Mouse (Mus musculus) heart, embryonic 11.5 days (tissue): Measurements from ENCODE around the gene Siae. TPM values are rescaled to one million over a fixed set of nuclear protein-coding genes. Genes with fewer than 3 reads are reported as not detected.

Source experiments
- ATAC-seq: fragments of 200-750 bp; cut with Nextera tagmentation; replicated peaks from 2 replicates; pipeline ENCODE4 v1.8.0; 2017; ENCODE audit warnings: moderate library complexity; ENCODE audit not compliant: insufficient number of reproducible peaks, low FRiP score, low TSS enrichment
- H3K27ac ChIP-seq: fragments of 300-500 bp; sonication (generic); 2 replicates; pipeline ENCODE4 v1.5.1; 2014; ENCODE audit warnings: mild to moderate bottlenecking, low read depth, low read length
- H3K27me3 ChIP-seq: fragments of 300-500 bp; sonication (generic); 2 replicates; pipeline ENCODE4 v1.6.1; 2014; ENCODE audit warnings: mild to moderate bottlenecking, low read length, mixed read lengths; ENCODE audit not compliant: control insufficient read depth, insufficient read depth
- H3K36me3 ChIP-seq: fragments of 300-500 bp; sonication (generic); 2 replicates; pipeline ENCODE4 v1.6.1; 2014; ENCODE audit warnings: mild to moderate bottlenecking, low read length, moderate library complexity, mixed read lengths; ENCODE audit not compliant: control insufficient read depth, insufficient read depth
- H3K4me1 ChIP-seq: fragments of 300-500 bp; sonication (generic); 2 replicates; pipeline ENCODE4 v1.6.1; 2014; ENCODE audit warnings: low read length; ENCODE audit not compliant: control insufficient read depth, insufficient read depth
- H3K4me2 ChIP-seq: fragments of 300-500 bp; sonication (generic); 2 replicates; pipeline ENCODE4 v1.6.1; 2014; ENCODE audit warnings: mild to moderate bottlenecking, moderate library complexity
- H3K4me3 ChIP-seq: fragments of 300-500 bp; sonication (generic); 2 replicates; pipeline ENCODE4 v1.5.1; 2014; ENCODE audit warnings: low read depth, low read length
- H3K9ac ChIP-seq: fragments of 300-500 bp; sonication (generic); 2 replicates; pipeline ENCODE4 v1.6.1; 2014; ENCODE audit warnings: mild to moderate bottlenecking, low read depth, low read length, moderate library complexity
- H3K9me3 ChIP-seq: fragments of 300-500 bp; sonication (generic); replicated peaks from 2 replicates; pipeline ENCODE4 v1.6.1; 2016; ENCODE audit warnings: low read length; ENCODE audit not compliant: control insufficient read depth
- WGBS: fragments of 180-500 bp; shearing (Covaris S2); extraction: QIAGEN DNeasy Blood & Tissue Kit; methylation state at CpG from one replicate; pipeline ENCODE4 v1.1.7; 2014; ENCODE audit not compliant: insufficient replicate concordance; 5-methylcytosine and 5-hydroxymethylcytosine counted together
- polyA plus RNA-seq: library from polyadenylated mRNA; unstranded; fragments of >200 nt; fragmentation: Nextera tagmentation; extraction: Ambion mirVana; gene quantifications from 2 replicates; pipeline ENCODE4 v1.2.1, GENCODE M21; 2014

Siae gene
- polyA plus RNA-seq, 1 experiment from 2014 or later = 7.8 TPM

DNA sequence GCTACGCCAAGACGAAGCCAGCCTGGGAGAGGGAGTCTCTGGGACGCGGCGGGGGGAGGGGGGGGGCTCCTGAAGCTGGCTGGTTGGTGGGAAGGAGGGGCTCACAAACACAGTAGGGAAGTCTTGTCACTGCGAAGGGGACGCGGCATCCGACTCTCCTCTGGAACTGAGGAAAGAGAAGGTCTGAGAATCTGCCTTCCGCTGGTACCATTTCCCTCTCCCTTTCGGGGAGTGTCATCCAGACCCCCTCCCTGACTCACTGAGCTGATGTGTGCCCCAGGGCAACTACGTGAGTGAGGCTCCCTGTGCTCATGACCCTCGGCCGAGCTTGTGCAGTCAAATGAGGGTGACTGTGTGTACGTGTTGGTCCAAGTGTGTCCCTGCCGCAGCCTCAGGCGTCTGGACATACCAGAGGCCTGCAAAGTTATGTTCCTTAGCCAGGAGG lies 10.3 kb upstream of the Siae start:
- peaks cover 24% of the 10 kb centered on the region for H3K27me3 ChIP-seq

GRCm38 (mm10) chr9:37545847-37546452 lies 9.5 kb upstream of the Siae start:
- peak overlapping the region; percentile 8; the same call in 1 of the 2 replicates for H3K4me3 ChIP-seq
- no peak for ATAC-seq

More for the DNA sequence above, 10.3 kb upstream of the Siae start:
- Histone ChIP-seq H3K9ac (no peak overlapping the region), H3K9me3 (no peaks in the 10 kb centered on the region), H3K36me3 (no peaks in the 10 kb centered on the region), H3K4me3 (peak overlapping the region; percentile 45), H3K4me1 (peaks cover 5% of the 10 kb centered on the region; the same call in 1 of the 2 replicates), H3K27ac (no peak overlapping the region), H3K4me2 (peak overlapping the region; percentile 77)
- ATAC-seq = peak; percentile 37; the same call in 1 of the 2 replicates
- 12% methylated on average over 16 of the region's 17 CpGs for WGBS

DNA sequence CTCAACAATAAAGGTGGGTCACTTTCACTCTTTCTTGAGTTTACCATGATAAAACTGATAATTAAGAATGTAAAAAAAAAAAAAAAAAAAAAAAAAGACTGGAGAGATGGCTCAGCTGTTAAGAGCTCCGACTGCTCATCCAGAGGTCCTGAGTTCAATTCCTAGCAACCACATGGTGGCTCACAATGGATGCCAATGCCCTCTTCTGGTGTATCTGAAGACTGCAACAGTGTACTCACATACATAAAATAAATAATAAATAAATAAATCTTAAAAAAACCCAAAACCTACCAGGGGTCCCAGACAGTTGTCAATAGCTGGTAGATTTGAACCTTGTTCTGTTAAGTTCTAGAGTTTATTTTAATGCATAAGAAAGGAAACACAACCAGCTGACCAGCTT lies 8.6 kb upstream of the Siae start:
- Histone ChIP-seq H3K9me3 (no peaks in the 10 kb centered on the region), H3K27ac (no peak overlapping the region), H3K9ac (no peak overlapping the region), H3K36me3 (no peaks in the 10 kb centered on the region), H3K4me2 (no peak overlapping the region), H3K4me1 (peaks cover 11% of the 10 kb centered on the region), H3K4me3 (no peak overlapping the region), H3K27me3 (peaks cover 39% of the 10 kb centered on the region)
- no peak for ATAC-seq
- 60% methylated on average over 1 of the region's 1 CpGs for WGBS

More at GRCm38 (mm10) chr9:37545847-37546452, 9.5 kb upstream of the Siae start:
- Histone ChIP-seq H3K4me1 (peaks cover 5% of the 10 kb centered on the region; the same call in 1 of the 2 replicates), H3K36me3 (no peaks in the 10 kb centered on the region), H3K27ac (no peak overlapping the region), H3K9me3 (no peaks in the 10 kb centered on the region), H3K4me2 (peak overlapping the region; percentile 43), H3K27me3 (peaks cover 32% of the 10 kb centered on the region), H3K9ac (no peak overlapping the region)
- WGBS = 13% methylated on average over 27 of the region's 27 CpGs

- WGBS = 61% methylated on average over 1 of the region's 1 CpGs
- ATAC-seq = no peak
- no peak overlapping the region for H3K9ac ChIP-seq
- H3K4me3 ChIP-seq = no peak overlapping the region
- no peaks in the 10 kb centered on the region for H3K36me3 ChIP-seq
- H3K4me1 ChIP-seq = peaks cover 19% of the 10 kb centered on the region
- H3K27me3 ChIP-seq = peaks cover 49% of the 10 kb centered on the region
- H3K4me2 ChIP-seq = no peak overlapping the region
- no peaks in the 10 kb centered on the region for H3K9me3 ChIP-seq
- H3K27ac ChIP-seq = no peak overlapping the region
These were observed 5.1 kb upstream of the Siae start for GRCm38 (mm10) chr9:37550435-37550834.

DNA sequence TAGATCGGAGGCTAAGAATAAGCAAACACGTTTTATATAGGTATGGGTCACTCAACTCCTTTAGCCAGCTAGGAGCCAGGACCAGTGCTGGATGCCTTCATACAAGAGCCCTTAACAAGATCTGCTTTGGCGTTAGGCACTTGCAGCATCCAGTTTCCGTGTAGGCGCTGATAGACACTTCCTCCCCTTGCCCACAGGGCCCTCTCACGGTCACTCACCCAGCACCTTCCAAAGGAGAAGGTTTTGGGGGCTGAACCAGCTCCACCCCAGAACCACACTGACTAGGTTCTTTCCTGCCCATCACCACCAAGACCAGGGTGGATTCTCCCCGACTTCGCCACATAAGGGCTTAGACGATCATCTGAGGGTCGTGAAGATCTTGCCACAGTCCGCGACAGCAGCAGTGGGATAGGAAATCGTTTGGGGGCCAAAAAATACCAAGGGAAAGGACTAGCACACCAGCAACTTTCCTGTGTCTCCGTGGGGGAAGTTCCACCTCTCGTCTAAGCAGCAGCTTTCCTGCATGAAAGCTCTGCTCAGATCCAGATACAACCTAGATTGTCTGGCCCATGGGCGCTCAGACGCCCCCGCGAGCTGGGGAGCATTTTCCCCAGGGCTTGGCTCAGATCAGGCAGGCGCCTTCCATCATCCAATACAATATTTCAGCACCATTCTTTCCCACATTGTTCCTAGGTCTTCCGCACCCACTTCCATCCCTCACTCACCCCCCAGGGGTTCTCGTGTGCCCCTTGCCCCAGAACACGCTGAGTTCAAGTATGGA lies 3.6 kb upstream of the Siae start:
- ATAC-seq = no peak; the same call in 1 of the 2 replicates
- 3% methylated on average over 23 of the region's 23 CpGs for WGBS
- Histone ChIP-seq H3K9ac (peak overlapping the region; percentile 58), H3K4me3 (peak overlapping the region; percentile 42), H3K9me3 (no peaks in the 10 kb centered on the region), H3K27me3 (peaks cover 40% of the 10 kb centered on the region), H3K4me1 (peaks cover 22% of the 10 kb centered on the region), H3K27ac (no peak overlapping the region), H3K36me3 (no peaks in the 10 kb centered on the region), H3K4me2 (peak overlapping the region; percentile 83)

GRCm38 (mm10) chr9:37552536-37553293 lies 2.8 kb upstream of the Siae start, which contains the start of gene Nrgn:
Gene Nrgn (minus strand): TSS chr9:37552904.
- Histone ChIP-seq H3K36me3 (no peaks in the 10 kb centered on the region), H3K9me3 (no peaks in the 10 kb centered on the region), H3K4me2 (peak within 1 kb of the TSS; percentile 83), H3K4me1 (peaks cover 22% of the 10 kb centered on the region), H3K27ac (no peak within 1 kb of the TSS), H3K27me3 (peaks cover 40% of the 10 kb centered on the region), H3K9ac (peak within 1 kb of the TSS; percentile 58), H3K4me3 (peak within 1 kb of the TSS; percentile 42)
- WGBS = 5% methylated on average over 31 of the region's 31 CpGs
- peak; percentile 80 for ATAC-seq

- H3K4me2 ChIP-seq = no peak overlapping the region
- no peak overlapping the region for H3K4me3 ChIP-seq
- no peaks in the 10 kb centered on the region for H3K9me3 ChIP-seq
- H3K9ac ChIP-seq = no peak overlapping the region
- H3K27me3 ChIP-seq = peaks cover 32% of the 10 kb centered on the region
- H3K4me1 ChIP-seq = peaks cover 22% of the 10 kb centered on the region
- no peak for ATAC-seq
- no peaks in the 10 kb centered on the region for H3K36me3 ChIP-seq
- 60% methylated on average over 1 of the region's 1 CpGs for WGBS
- H3K27ac ChIP-seq = no peak overlapping the region
These were observed 1.2 kb upstream of the Siae start for GRCm38 (mm10) chr9:37554279-37554678.

- Histone ChIP-seq H3K4me2 (no peak overlapping the region), H3K36me3 (no peaks in the 10 kb centered on the region), H3K27me3 (peaks cover 19% of the 10 kb centered on the region), H3K9me3 (no peaks in the 10 kb centered on the region), H3K4me1 (peaks cover 21% of the 10 kb centered on the region), H3K9ac (no peak overlapping the region), H3K4me3 (no peak overlapping the region), H3K27ac (no peak overlapping the region)
- WGBS = 65% methylated on average over 3 of the region's 3 CpGs
- ATAC-seq = no peak
These were observed 868 bp downstream of the Siae start for GRCm38 (mm10) chr9:37556366-37556765.
